Mouse (Mus musculus): ENCODE data around the gene Med8. TPM values are rescaled to one million over a fixed set of nuclear protein-coding genes. Genes with fewer than 3 reads are reported as not detected.

Med8 gene
- polyA plus RNA-seq, 1 experiment, result 38.4 TPM

DNA sequence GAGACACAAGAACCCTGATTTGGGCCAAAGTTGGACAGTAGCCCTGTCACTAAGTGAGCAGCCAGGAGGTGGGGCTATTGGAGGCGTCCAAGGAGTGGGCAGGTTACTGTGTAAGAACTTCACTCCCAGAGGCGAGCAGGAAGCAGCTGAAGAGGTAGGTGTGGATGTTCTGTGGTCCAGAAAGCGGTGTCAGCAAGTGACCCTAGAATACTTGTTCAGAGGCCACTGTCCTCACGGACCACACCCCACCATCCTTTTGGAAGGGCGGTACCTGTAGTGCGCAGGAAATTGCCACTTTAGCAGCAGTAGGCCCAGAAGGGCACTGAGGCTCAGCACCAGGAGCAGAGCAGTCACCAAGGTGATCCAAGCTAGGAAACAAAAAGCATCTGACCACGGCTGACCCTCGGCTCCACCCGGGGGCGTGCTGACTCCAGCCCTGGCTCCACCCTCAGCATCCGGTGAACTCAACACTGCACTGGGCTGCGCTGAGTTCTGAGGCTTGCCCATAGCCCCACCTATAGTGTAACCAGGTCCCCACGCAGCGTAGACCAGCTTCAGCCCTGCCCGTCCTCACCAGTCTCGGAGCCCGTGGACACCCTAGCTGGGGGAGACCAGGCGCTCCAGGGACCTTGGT is 36.8 kb downstream of the Med8 start:
- TF ChIP-seq CTCF (IDR thresholded peaks at IDR 0.05; ENCODE audit: insufficient read depth, low read length) (peak; percentile 45), POLR2A (IDR thresholded peaks at IDR 0.05; ENCODE audit: borderline replicate concordance, extremely low read depth, low read depth, low read length) (peak; percentile 60; the same call in 1 of the 2 replicates)
- Histone ChIP-seq H3K4me1 (ENCODE audit: control insufficient read depth, insufficient read depth, low read length) (no peaks in the 10 kb centered on the region), H3K4me3 (replicated peaks; ENCODE audit: extremely low read depth, low read depth, low read length) (peak overlapping the region; percentile 36)
- peak; percentile 68 for DNase-seq
- WGBS, result 28% methylated on average over 18 of the region's 18 CpGs

DNA sequence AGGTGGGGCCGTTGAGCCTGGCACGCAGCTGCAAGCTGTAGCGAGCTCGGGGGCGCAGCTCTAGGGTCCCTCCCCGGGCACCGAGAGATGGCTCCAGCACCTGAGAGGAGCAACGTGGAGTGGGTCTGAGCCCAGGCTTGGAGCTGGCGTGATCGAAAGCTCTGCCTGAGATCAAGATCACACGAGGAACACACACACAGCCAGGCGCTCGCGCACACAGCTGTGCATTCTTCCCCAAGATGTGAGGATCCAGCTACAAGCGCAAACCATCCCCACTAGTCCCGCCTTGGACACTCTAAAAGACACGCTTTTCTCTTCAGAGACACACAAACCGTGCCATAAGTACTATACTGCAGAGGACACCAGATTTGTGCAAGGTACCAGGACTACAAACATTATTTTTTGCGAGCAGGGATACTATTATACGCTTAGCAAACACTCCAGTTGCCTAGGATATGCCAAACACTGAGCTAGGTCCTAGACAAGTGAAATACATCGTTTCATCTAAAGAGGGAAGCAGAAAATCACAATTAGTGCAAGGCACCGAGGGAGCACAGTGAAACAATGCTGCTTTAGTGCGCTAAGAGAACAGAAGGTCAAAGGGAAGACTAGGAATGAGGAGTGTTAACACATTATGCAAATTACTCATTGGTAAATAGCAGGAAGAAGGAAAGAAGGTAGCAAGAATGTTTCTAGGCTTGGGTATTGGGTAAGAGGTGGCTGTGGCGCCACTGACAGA is 37.4 kb downstream of the Med8 start:
- Histone ChIP-seq H3K4me3 (replicated peaks; ENCODE audit: extremely low read depth, low read depth, low read length) (peak overlapping the region; percentile 36), H3K4me1 (ENCODE audit: control insufficient read depth, insufficient read depth, low read length) (no peaks in the 10 kb centered on the region)
- WGBS, result 40% methylated on average over 24 of the region's 24 CpGs
- no peak for DNase-seq
- TF ChIP-seq POLR2A (IDR thresholded peaks at IDR 0.05; ENCODE audit: borderline replicate concordance, extremely low read depth, low read depth, low read length), result no peak
- no peak for TF ChIP-seq CTCF (IDR thresholded peaks at IDR 0.05; ENCODE audit: insufficient read depth, low read length)

DNA sequence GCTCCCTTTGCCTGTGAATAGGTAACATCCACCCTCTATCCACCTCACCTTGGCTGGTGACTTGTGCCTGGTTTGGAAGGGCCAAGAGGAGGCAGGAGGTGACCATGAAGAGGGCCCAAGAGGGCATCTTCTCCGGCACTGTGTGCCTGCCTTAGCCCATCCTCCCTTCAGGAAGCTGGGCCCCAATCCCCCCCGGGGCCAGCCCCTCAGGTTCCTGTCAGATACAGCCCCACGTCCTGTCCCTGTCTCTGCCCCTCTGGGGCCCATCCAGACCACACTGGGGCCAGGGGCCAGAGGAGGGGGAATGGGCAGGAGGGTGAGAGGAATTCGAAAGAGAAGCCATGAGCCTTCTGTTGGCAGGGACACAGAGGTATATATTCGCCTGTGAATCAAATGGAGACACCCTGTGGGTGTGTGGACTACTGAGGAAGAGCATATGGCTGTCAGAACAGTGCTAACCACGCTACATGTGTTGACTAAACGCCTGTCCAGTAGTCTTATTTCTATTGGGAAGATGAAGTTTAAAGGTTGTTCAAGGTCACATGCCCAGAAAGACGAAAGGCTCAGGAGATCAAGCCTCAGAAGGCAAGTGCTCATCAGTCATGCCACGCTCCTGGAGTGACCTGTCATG is 48.3 kb downstream of the Med8 start, which contains the start of gene Mpl:
Gene Mpl (minus strand): TSS at position 169 of the 631 bp plus-strand sequence.
- DNase-seq, result no peak
- Histone ChIP-seq H3K4me3 (replicated peaks; ENCODE audit: extremely low read depth, low read depth, low read length) (no peak within 1 kb of the TSS), H3K4me1 (ENCODE audit: control insufficient read depth, insufficient read depth, low read length) (no peaks in the 10 kb centered on the region)
- TF ChIP-seq CTCF (IDR thresholded peaks at IDR 0.05; ENCODE audit: insufficient read depth, low read length), result no peak
- WGBS, result 62% methylated on average over 9 of the region's 9 CpGs

DNA sequence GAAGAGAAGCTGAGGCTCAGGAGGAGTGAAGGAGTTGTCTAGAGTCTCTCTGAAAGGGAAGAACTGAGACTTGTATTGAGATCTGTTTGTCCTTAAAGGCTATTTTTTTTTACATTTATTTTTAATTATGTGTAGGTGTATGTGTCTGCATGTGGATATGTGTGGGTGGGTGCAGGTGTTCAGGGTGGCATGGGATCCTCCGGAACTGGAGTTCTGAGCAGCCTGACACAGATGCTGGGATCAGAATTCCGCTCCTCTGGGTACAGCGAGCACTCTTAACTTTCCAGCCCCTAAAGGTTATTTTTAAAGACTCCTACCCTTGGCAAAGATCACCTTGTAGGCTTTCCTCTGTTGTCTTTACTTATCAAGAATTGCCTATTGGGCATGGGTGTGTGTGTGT is 55.8 kb downstream of the Med8 start:
- TF ChIP-seq POLR2A (IDR thresholded peaks at IDR 0.05; ENCODE audit: borderline replicate concordance, extremely low read depth, low read depth, low read length) (no peak), CTCF (IDR thresholded peaks at IDR 0.05; ENCODE audit: insufficient read depth, low read length) (no peak)
- WGBS, result 91% methylated on average over 3 of the region's 3 CpGs
- no peak overlapping the region for H3K4me3 ChIP-seq (replicated peaks; ENCODE audit: extremely low read depth, low read depth, low read length)
- no peaks in the 10 kb centered on the region for H3K4me1 ChIP-seq (ENCODE audit: control insufficient read depth, insufficient read depth, low read length)
- DNase-seq, result no peak

Other genes starting within 250 kb of the Med8 start
- gene Kdm4a, start 229.3 kb upstream of the Med8 start, polyA plus RNA-seq (2012; rRNA removed), result 25.6 and 36.0 TPM in 2 replicates
- gene Ptprf, start 117.9 kb upstream of the Med8 start, polyA plus RNA-seq (2012; rRNA removed), result 245 and 250 TPM in 2 replicates
- gene Szt2, start 64 bp upstream of the Med8 start, polyA plus RNA-seq (2012; rRNA removed), result 48.5 and 54.4 TPM in 2 replicates
- gene Elovl1, start 18.8 kb downstream of the Med8 start, polyA plus RNA-seq (2012; rRNA removed), result 978 and 1,062 TPM in 2 replicates
- 6.1 and 10.1 TPM in 2 replicates for gene Cdc20, start 28.0 kb downstream of the Med8 start, polyA plus RNA-seq (2012; rRNA removed)
- 1.1 and 1.8 TPM in 2 replicates for gene Mpl, start 48.2 kb downstream of the Med8 start, polyA plus RNA-seq (2012; rRNA removed)
- 245 and 308 TPM in 2 replicates for gene Tie1, start 80.7 kb downstream of the Med8 start, polyA plus RNA-seq (2012; rRNA removed)
- 17.0 and 17.7 TPM in 2 replicates for gene 2610528J11Rik, start 117.7 kb downstream of the Med8 start, polyA plus RNA-seq (2012; rRNA removed)
- gene Tmem125, start 134.7 kb downstream of the Med8 start, polyA plus RNA-seq (2012; rRNA removed), result 32.4 and 47.5 TPM in 2 replicates
- gene Cfap57, start 211.4 kb downstream of the Med8 start, polyA plus RNA-seq (2012; rRNA removed), result 1.3 and 2.5 TPM in 2 replicates
- 19.7 and 21.6 TPM in 2 replicates for gene Ebna1bp2, start 211.5 kb downstream of the Med8 start, polyA plus RNA-seq (2012; rRNA removed)
- not detected in 2 replicates for gene Olfr62, start 249.6 kb downstream of the Med8 start, polyA plus RNA-seq (2012; rRNA removed)

Data from lung, adult 2 months (tissue).